Mouse (Mus musculus) granulocyte monocyte progenitor cell, adult 5-6 weeks (primary cell): ENCODE measurements around the gene Ablim1. TPM values are rescaled to one million over a fixed set of nuclear protein-coding genes. Genes with fewer than 3 reads are reported as not detected.

Source experiments
- ATAC-seq: replicated peaks from 2 replicates; pipeline ENCODE4 v1.8.0; 2016; ENCODE audit warnings: mild to moderate bottlenecking, moderate TSS enrichment, inconsistent platforms; ENCODE audit not compliant: poor library complexity, severe bottlenecking
- total RNA-seq, 2 experiments: library from RNA; stranded (forward) in 1 of 2; stranded (reverse) in 1 of 2; fragments of 200-712, 200-1000 nt in 1 of 2; fragments of >200 nt in 1 of 2; fragmentation: Nextera tagmentation in 1 of 2; gene quantifications; 2 replicates each; pipeline ENCODE4 v1.2.3; 2014 to 2017

Ablim1 gene
- total RNA-seq, 2 experiments from 2014 or later: 8.0 to 9.4 TPM

GRCm38 (mm10) chr19:57114951-57115350 lies 199.8 kb downstream of the Ablim1 start:
- no peak for ATAC-seq

GRCm38 (mm10) chr19:57113975-57114374 lies 200.7 kb downstream of the Ablim1 start:
- no peak for ATAC-seq

- peak; percentile 54 for ATAC-seq
Observed at GRCm38 (mm10) chr19:57112816-57113406, 201.8 kb downstream of the Ablim1 start.

GRCm38 (mm10) chr19:57112231-57112815 lies 202.4 kb downstream of the Ablim1 start:
- ATAC-seq: no peak

- ATAC-seq: no peak
Observed at GRCm38 (mm10) chr19:57111301-57111700, 203.4 kb downstream of the Ablim1 start.

- no peak for ATAC-seq
Observed at GRCm38 (mm10) chr19:57109620-57110019, 205.1 kb downstream of the Ablim1 start.

DNA sequence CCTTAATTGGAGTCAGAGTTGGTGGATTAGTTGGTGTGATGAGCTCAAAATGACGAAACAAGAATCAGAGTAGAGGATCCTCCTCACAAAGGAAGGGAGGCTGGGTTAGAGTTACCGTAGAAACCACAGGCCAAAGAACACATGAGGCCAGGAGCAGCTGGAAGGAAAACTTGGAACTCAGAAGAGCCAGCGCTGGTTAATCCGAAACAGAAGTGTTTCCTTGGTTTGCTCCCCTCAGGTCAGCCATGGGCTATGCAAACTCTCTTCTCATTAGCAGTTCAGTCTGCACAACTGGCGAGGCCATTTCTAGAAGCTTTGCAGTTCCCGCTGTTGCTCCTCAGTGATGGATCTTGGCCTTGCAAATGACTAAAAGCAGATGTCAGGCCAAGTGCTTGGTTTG lies 208.2 kb downstream of the Ablim1 start:
- no peak for ATAC-seq

DNA sequence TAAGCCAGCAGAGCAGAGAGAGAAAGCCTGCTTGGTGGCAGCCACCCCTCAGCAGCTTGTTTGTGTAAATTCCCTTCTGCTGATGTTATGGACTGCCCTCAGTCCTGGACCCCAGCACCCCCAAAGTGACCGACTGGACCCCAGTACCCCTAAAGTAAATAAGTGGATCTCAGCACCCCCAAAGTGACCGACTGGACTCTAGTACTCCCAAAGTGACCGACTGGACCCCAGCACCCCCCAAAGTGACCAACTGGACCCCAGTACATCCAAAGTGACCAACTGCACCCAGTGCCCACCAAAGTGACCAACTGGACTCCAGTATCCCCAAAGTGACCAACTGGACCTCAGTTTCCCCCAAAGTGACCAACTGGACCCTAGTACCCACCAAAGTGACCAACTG lies 208.7 kb downstream of the Ablim1 start:
- no peak for ATAC-seq

DNA sequence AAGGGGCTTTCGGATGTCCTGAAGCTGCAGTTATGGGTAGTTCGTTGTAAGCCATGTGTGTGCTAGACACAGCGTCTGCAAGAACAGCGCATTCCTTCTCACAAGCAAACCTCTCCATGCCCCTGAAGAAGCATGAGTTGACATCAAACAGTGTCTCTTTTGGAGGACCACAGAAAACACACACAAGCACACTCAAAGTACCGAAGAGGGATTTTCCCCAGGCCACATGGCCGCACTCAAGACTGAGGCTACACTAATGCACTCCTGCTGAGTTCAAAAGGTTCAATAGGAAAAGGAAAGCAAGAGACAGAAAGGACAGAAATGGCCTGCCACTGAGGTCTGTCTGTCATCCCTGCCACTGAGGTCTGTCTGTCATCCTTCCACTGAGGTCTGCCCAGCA lies 209.6 kb downstream of the Ablim1 start:
- ATAC-seq: no peak

- peak; percentile 12; the same call in 1 of the 2 replicates for ATAC-seq
Observed at GRCm38 (mm10) chr19:57104171-57104748, 210.5 kb downstream of the Ablim1 start.

GRCm38 (mm10) chr19:57103360-57103958 lies 211.3 kb downstream of the Ablim1 start:
- no peak for ATAC-seq

DNA sequence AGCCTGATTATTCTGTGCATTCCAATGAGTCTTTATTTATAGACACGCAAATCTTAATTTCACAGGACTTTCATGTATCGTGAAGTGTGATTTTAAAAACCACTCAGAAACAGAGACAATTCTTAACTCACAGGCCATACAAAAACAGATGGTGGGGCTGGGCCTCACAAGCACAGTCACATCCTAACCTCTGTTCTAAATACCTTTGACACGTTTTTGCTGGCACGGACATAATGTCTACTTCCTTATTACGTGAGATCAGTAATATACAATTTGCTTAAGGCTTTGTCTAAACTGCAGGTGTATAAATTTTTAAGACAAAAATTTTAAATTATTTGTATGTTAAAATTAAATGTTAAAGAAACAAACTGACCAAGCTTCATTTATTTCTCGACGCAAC lies 212.7 kb downstream of the Ablim1 start:
- ATAC-seq: no peak

GRCm38 (mm10) chr19:57100753-57101446 lies 213.8 kb downstream of the Ablim1 start:
- ATAC-seq: no peak

- ATAC-seq: peak; percentile 55
Observed at GRCm38 (mm10) chr19:57099986-57100385, 214.7 kb downstream of the Ablim1 start.

- ATAC-seq: no peak
Observed at GRCm38 (mm10) chr19:57099094-57099357, 215.7 kb downstream of the Ablim1 start.

- ATAC-seq: no peak
Observed at GRCm38 (mm10) chr19:57098241-57099093, 216.3 kb downstream of the Ablim1 start.

DNA sequence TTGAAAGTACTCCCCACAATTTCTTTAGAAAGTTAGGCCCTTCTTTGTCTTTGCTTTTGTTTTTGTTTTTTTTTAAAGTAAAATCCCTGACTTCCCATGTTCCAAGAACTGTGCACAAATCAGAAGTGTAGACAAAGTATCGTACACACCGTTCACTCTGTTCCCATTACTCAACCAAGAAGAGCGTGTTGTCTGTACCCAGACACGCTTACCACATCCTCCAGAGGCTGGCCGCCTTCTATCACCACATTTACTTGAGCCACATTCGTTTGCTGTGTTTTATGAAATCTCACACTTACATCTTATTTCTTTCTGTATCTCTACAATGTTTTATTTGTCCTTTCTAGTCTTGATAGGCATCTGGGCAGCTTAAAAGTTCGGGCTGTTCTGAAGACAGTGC lies 219.4 kb downstream of the Ablim1 start:
- ATAC-seq: no peak

DNA sequence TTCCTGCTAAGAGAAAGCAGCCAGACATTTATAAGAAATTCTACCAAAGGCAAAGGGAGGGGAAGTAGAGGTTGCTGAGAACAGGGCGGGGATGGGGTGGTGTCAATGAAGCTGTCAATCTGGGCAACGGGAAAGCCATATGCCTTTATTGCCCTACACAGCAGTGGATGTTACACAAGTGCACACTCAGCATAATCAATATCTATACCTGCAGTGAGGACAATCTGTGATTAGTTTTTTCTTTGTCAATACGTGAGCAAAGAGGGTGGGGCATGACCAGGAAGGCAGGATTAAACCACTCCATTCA lies 221.1 kb downstream of the Ablim1 start:
- no peak for ATAC-seq

DNA sequence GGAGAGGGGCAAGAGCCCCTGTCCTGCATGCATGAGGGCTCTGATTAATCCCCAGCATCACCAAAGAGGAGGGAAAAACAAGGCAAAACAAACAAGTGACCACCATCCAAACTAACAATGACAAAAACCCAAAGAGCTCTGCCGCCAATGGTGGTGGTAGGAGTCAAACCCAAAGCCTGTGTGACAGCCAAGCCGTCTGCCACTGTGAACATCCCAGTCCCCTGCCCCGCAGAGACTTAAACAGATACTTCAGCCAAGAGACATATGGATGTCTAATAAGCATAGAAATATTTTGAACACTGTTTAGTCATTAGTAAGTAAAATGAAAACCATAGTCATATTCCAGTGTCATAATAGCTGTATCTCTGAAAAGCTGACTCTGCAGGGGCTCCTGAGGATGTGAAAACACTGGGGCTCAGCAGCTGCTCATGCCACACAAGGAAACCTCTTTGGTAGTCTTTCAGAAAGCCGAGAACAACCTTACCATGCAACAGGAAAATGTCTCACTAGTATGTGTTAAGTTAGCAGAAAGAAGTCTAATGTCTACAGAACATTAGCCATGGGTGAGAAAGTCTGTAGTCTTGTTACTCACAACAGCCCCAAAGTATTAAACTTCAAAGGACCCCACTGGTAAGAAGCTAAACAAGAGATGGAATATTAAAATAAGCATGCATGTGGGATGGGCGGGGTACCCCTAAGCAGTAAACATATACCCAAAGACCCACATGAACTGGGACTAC lies 221.6 kb downstream of the Ablim1 start:
- no peak for ATAC-seq

GRCm38 (mm10) chr19:57091278-57091677 lies 223.4 kb downstream of the Ablim1 start:
- no peak for ATAC-seq
